In genomic region chr2:7342911-7343478, GRCm38 (mm10) we compare ENCODE assay signal across 16 mouse cellular contexts.
"Had no signal": no experiment of that assay in that cellular context is flagged by ENCODE, and none has a peak within 500 bp of the region (broad histone marks: within the 10 kb centered on the region; RNA-seq: fewer than 3 reads in every experiment).

No protein-coding gene starts in this region.

- H3K4me1 ChIP-seq: kidney, embryonic 15.5 days; limb, embryonic 15.5 days; liver, embryonic 12.5 days; megakaryocyte, embryonic 14.5 days; midbrain, embryonic 15.5 days; neural tube, embryonic 12.5 days had no signal

- DNase-seq: kidney, adult 2 months; kidney, postnatal 25 days; lung, embryonic 14.5 days; lung, postnatal 10 days; right cerebral cortex, postnatal 4 days; spleen, adult 18-20 months; thymus, adult 18-20 months; thymus, postnatal 25 days had no signal

- H3K27me3 ChIP-seq: kidney, embryonic 15.5 days; limb, embryonic 15.5 days; liver, embryonic 12.5 days; megakaryocyte, embryonic 14.5 days; midbrain, embryonic 15.5 days; neural tube, embryonic 12.5 days had no signal

- H3K36me3 ChIP-seq: kidney, embryonic 15.5 days; limb, embryonic 15.5 days; liver, embryonic 12.5 days; midbrain, embryonic 15.5 days; neural tube, embryonic 12.5 days had no signal

- H3K27ac ChIP-seq: kidney, embryonic 15.5 days; limb, embryonic 15.5 days; liver, embryonic 12.5 days; macrophage; midbrain, embryonic 15.5 days; neural tube, embryonic 12.5 days had no signal

- H3K4me2 ChIP-seq: kidney, embryonic 15.5 days; limb, embryonic 15.5 days; liver, embryonic 12.5 days; lung, embryonic 14.5 days; midbrain, embryonic 11.5 days; midbrain, embryonic 15.5 days; neural tube, embryonic 12.5 days had no signal

- H3K9ac ChIP-seq: kidney, embryonic 15.5 days; limb, embryonic 15.5 days; liver, embryonic 12.5 days; lung, embryonic 14.5 days; midbrain, embryonic 15.5 days; neural tube, embryonic 12.5 days had no signal

- H3K9me3 ChIP-seq: kidney, embryonic 15.5 days; limb, embryonic 15.5 days; liver, embryonic 12.5 days; midbrain, embryonic 15.5 days; neural tube, embryonic 12.5 days had no signal

- ATAC-seq: liver, embryonic 12.5 days; midbrain, embryonic 15.5 days had no signal

- H3K4me3 ChIP-seq: kidney, embryonic 15.5 days; limb, embryonic 15.5 days; liver, embryonic 12.5 days; megakaryocyte, embryonic 14.5 days; midbrain, embryonic 15.5 days; neural tube, embryonic 12.5 days had no signal
